Mouse (Mus musculus) lung, postnatal 10 days (tissue): Measurements from ENCODE around the gene 4930522L14Rik.
"Not testable (repeated sequence)": the region's sequence is repeated elsewhere in the genome, so short reads cannot be mapped to it uniquely, and the experiment has no call there.

Experiments used
- DNase-seq: peaks from one replicate; pipeline ENCODE4 v3.0.0; 2021

Gene 4930522L14Rik

DNA sequence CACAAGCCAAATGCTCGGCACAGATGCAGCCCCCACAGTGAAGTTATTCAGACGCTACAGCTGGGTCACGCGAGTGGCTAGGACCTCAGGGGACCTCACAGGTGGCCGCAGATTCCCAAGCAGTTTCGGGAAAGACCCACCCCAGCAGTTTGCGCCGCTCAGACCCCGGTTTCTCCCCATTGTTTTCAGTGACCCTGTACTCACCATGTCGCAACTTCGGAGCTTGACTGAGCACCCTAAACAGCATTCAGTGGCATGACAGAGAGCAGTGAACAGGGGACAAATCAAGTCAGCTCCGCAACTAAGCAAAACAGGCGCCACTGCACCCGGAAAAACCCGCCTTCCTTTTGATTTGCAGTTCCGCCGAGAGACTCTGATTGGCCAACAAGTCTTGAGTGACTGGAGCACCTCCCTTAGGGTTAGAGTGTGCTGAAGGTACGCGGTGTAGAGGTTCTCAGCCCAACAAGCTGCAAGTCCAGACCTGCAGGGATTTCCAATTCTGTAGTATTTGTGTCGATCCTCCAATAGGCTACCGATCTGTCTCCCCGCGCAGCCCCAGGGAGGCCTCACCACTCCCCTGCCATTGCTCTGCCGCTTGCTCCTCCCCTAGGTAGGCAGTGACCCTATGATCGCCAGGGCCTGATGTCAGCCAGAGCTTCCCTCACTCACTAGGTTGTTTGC is at the start of gene 4930522L14Rik:
Gene 4930522L14Rik, minus strand, starts transcription at position 496 of the 681 bp plus-strand sequence.
- DNase-seq = peak; percentile 72

DNA sequence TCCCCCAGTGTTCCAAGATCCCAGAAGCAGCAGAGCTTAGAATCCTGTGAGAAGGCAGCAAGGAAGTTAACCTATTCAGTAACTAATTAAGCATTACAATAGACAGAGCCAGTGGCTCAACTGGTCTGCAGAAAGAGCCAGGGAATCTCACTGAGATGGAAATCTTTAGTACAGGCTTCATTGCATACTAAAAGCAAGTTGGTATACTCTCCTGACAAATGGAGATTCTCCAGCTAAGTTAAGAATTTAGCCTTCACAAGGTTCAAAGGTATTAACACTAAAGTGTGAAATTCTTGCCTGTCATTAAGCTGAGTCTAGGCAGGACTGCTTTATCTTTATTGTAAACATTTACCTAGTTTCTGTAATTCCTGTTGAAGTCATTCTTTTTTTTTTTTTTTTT is 49.8 kb upstream of the 4930522L14Rik start:
- not testable (repeated sequence) for DNase-seq

- not testable (repeated sequence) for DNase-seq
Measured at GRCm38 (mm10) chr5:109799948-109800347, 48.3 kb upstream of the 4930522L14Rik start.

DNA sequence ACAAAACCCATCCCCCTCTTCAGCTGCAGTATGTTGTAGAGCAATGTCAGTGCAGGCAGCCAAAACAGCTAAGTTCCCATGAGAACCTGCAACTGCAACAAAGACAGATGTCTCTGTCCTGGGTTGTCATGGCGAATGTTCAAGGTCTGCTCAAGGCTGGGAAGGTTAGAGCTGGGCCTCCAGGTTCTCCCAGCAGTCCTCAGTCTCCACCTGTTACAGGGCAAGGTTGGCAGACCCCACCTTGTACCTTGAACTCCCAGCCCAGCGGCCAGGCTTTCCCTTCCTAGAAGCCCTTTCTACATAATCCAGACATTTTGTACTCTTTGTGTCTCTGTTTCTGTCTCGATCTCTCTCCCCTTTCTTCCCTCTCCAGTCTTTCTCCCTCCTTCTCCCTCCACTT is 45.3 kb upstream of the 4930522L14Rik start:
- DNase-seq = not testable (repeated sequence)

GRCm38 (mm10) chr5:109795967-109796652 is 44.4 kb upstream of the 4930522L14Rik start:
- DNase-seq = peak; percentile 56

DNA sequence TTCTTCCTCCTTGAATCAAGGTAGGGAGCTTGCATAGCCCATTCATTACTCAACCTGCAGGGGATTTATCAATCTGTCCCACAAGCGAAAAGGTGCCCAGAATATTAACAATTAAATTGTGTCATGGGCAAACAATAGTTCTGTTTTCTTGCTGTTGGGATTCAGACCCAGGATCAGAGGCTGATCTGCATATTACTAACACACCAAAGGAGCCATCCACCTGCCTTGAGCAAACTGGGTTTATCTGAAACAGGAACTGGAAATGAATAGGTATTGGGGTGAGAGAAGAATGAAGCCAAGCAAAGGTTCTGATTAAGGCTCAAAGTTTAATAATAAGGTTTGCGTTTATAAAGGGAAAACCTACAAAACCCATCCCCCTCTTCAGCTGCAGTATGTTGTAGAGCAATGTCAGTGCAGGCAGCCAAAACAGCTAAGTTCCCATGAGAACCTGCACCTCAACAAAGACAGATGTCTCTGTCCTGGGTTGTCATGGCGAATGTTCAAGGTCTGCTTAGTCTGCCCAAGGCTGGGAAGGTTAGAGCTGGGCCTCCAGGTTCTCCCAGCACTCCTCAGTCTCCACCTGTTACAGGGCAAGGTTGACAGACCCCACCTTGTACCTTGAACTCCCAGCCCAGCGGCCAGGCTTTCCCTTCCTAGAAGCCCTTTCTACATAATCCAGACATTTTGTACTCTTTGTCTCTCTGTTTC is 541 bp upstream of the 4930522L14Rik start:
- DNase-seq = not testable (repeated sequence)

DNA sequence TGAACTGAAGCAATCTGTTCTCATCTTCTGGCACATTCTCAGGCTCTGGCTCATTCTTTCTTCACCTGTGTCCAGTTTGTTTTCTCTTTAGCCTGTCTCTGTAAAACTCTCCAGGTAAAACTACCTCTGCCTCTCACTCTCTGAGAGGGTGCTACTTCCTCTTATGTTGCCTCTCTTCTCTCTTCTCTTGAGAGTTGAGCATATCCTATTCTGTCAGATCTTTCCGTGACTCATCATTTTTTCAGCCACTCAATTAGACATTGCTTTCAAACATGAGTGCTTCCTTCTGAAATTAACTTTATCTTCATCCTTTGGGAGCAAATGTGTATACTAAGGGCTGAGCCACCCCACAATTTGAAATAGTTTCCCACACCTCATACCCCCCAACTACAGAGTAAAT is 6.6 kb downstream of the 4930522L14Rik start:
- DNase-seq = not testable (repeated sequence)

DNA sequence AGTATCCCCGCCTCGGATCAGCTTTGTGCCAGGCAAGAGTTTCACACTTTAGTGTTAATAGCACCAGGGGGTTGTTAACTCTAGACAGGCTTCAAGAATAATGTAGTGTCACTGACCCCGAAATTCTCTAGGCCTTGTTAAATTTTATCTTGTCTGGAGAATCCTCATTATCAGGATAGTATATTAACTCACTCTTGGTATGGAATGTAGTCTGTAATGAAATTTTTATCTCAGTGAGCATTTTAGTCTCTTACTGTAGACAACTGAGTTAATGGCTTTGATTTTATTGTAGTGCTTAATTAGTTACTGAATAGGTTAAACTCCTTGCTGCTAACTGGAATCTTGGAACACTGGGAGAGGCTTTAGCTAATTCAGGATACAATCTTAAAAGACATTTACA is 34.3 kb downstream of the 4930522L14Rik start:
- not testable (repeated sequence) for DNase-seq

DNA sequence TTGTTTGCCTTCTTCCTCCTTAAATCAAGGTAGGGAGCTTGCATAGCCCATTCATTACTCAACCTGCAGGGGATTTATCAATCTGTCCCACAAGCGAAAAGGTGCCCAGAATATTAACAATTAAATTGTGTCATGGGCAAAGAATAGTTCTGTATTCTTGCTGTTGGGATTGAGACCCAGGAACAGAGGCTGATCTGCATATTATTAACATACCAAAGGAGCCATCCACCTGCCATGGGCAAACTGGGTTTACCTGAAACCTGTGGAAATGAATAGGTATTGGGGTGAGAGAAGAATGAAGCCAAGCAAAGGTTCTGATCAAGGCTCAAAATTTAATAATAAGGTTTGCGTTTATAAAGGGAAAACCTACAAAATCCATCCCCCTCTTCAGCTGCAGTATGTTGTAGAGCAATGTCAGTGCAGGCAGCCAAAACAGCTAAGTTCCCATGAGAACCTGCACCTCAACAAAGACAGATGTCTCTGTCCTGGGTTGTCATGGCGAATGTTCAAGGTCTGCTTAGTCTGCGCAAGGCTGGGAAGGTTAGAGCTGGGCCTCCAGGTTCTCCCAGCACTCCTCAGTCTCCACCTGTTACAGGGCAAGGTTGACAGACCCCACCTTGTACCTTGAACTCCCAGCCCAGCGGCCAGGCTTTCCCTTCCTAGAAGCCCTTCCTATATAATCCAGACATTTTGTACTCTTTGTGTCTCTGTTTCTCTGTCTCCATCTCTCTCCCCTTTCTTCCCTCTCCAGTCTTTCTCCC is 60.3 kb downstream of the 4930522L14Rik start:
- DNase-seq = not testable (repeated sequence)

GRCm38 (mm10) chr5:109690537-109691201 is 61.0 kb downstream of the 4930522L14Rik start, which contains the start of gene 5430403G16Rik:
Gene 5430403G16Rik, minus strand, starts transcription at chr5:109691041.
- peak; percentile 84 for DNase-seq
